Mouse (Mus musculus) spleen, postnatal 14 days (tissue): ENCODE data around the gene Efna5.

ENCODE experiments used
- DNase-seq, 2 experiments: peaks; one replicate each; pipeline ENCODE4 v3.0.0; 2021 to 2022; ENCODE audit warnings: low spot score in 2 of 2

Efna5 gene

DNA sequence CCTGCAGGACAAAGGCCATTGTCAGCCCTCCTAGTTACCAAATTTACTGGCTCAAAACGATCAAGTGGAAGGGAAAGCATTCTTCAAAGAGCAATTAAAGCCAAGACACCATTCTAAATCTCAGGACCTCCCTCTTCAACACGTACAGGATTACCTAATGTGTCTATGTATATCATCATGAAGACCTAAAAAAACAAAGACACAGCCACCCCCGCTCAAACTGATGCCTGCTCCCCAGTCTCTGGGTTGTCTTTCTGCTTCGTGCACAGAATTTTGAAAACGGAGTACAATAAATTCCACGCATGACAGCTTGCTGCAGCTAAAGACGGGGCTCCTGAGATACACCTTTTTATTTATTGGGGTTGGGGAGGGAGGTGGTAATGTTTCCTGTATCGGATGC is 133.7 kb downstream of the Efna5 start:
- DNase-seq, result no peak

DNA sequence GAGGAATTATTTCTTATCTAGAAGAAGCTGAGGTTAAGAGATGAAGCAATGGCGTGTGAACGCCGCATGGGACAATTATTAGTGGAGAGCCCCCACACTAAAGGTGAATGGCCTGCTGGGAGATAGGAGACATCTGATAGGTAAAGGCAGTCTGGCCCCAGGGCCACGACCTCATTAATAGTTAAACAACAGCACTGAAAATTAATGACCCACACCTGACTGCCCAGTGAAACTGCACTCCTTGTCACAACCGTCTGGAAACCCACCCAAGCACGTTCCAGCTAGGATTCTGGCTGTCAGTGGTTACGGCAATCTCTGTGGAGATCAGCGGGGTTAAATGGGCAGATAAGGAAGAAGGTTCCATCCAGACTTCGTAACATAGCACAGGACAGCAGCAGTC is 134.3 kb downstream of the Efna5 start:
- no peak for DNase-seq

DNA sequence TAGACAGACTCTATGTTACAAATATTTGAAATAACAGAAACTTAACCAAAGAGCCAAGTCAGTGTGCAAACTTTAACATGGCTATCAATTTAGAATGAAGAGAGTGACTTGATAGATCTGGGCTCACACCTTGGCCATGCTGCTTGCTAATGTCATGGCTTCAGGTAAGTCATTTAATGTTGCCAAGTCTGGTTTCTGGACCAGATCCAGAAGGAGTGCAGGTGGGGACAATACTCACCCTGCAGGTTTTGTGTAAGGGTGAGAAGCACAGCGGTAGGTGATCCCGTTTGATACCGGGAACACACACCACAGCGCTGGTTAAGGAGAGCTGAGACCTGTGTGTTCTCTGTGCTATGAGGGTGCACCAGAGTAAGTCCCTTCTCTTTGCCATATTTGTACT is 135.8 kb downstream of the Efna5 start:
- no peak for DNase-seq

DNA sequence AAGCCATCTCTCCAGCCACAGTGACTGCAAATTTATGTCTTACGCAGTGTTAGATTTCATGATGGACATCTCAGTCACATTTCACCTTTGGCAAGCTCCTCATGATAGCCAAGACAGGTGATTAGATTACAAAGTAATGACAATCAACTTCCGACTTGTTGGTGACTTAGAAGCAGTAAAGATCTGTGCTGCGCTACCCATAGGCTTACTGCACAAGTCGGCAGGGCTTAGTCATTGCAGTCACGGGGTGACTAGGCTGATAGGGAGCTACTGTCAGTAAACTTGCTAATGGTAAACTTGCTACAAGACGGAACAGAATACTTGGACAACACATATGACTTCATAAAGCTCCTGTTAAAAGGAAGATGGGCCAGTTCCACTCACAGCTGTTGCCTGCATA is 136.9 kb downstream of the Efna5 start:
- no peak for DNase-seq

DNA sequence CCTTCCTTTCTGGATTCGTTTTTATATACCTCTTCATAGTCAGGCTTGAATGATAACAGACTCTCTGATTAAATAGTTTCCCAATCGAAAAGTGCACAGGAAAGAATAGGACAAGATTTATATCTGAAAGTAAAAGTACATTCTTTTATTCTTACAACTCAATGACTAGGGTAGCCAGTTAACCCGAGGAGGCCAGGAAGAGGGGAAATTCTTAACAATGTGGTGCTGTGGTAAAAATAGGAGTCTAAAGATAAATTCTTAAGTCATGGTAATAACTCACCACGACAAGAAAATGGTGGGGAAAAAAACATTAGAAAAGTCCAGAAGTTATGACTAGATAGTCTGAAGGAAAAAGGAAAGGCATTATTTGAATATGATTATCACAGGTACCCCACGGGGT is 139.4 kb downstream of the Efna5 start:
- no peak for DNase-seq

DNA sequence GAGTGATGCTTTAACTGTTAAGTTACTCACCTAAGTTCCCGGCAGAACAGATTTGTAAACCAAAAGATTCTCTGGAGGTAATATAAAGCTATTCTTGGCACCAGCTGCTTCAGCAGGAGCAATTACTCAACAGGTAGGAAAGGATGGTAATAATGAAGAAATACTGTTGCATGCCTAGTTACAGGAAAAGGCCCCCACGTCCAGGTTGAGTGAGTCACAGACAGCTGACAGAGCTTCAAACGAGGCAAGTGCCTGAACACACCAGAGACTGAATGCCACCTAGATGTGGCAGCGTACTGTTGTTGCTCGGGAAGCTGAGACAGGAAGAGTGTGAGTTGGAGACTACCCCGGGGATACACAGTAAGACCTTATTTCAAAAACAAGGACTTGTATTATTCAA is 140.1 kb downstream of the Efna5 start:
- no peak for DNase-seq

DNA sequence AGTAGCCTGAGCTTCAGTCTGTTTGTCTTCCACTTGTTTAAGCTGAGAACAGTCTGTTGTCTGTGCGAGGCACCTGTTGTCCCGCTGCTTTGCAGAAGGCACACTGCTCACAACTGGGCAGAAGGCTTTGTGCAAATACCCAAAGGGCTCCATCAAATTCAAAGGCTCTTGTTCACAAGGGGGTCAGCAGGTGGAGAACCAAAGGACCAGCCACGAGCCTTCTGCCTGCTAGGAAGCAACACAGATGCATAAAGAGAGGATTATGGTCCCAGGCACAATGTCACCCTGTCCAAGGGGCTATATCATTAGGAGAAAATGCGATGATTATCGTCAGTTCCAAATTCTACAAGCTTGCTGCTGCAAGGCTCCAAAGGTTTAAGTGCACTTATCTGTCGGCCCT is 141.1 kb downstream of the Efna5 start:
- no peak for DNase-seq

DNA sequence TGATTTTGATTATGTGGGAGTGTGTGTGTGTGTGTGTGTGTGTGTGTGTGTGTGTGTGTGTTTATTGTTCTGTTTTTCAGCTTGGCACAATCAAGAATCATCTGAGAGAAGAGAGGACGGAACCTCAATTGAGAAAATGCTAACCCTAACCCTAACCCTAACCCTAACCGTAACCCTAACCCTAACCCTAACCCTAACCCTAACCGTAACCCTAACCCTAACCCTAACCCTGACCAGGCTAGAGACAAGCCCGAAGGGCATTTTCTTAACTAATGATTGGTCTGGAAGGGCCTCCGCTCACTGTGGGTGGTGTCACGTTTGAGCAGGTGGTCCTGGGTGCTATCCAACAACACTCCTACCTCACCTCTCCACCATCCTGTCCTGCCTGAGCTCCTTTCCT is 143.7 kb downstream of the Efna5 start:
- DNase-seq, result no peak

DNA sequence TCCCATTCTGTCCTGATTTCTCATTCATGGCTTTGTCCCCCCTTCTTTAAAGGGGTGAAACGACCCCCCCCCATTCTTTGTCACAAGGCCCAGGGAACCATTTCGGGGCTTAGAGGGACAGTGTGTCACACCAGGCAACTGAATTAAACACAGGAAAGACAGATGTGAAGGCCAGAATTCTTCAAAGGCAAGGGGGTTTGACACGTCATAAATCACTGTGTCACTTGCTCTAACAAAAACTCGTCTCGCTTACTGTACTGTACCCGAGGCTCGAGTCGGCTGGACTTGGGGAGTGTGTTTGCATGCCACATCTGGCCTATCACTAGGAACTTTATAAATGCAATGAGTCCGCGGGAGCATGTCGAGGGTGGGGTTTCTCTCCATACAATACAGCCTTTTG is 145.2 kb downstream of the Efna5 start:
- DNase-seq, result no peak

DNA sequence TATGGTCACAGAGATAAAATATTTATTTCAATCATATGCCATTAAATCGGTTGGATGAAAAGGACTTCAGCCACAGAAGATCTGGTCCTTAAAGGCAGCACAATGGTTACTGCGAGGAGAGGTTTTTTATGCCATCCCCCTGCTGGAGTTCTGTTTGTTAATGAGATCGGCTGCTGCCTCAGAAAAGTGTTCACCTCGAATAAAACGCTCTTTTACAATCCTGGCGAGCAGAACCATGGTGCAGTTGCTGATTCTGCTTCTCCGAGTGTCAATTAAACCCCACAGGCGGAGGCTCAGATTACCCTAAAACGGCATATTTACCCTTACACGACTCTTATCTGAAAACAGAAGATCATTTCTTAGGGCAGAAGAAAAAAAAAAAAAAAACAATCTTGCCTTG is 146.2 kb downstream of the Efna5 start:
- DNase-seq, result no peak

DNA sequence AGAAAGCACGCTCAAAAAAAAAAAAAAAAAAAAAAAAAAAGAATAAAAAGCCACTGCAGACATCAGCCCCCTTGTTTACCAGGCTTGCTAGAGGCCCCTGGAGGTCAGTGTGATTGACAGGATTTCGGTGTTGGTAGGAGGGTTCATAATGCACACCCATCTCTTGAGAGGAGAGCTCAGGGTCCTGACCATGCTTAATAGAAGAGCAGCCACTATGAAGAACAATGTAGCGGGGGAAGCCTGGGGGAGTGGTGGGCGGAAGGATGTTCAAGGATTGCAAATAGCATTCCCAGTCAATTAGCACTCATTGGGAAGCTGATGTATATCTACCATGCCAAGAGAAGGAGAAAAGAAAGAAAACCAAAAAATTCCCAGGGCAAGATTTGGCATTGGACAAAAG is 147.1 kb downstream of the Efna5 start:
- DNase-seq, result no peak

DNA sequence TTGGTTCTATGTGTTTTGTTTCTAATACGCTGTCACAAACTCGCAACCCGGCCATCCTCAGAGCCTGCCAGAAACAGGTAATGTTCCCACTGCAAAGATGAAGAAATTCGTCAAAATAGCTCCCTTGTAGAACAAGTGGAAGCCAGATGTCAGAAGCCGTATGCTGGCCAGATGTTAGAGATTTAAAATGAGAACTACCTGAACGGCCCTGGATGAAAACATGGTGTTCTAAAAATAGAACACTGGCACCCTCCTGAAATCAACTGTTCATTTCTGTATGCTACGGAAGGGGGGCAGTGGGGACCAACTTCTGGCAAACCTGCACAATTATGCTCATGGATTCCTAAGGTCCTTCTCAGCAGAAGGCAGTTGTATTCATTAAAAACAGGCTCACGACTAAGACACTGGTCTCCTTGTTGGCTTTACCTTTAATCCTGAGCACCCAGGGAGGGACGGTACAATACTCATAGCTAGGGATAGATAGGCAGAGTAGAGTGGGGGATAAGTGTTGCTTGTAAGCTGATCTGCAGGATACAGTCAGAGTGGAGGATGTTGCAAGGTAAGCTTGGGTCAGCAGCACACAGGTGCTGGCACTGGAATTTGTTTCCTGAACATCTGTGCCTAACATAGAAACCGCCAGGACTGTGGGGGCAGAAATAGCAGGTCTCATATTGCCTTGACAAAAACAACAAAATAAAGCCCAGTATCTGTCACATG is 151.2 kb downstream of the Efna5 start:
- DNase-seq, result no peak

DNA sequence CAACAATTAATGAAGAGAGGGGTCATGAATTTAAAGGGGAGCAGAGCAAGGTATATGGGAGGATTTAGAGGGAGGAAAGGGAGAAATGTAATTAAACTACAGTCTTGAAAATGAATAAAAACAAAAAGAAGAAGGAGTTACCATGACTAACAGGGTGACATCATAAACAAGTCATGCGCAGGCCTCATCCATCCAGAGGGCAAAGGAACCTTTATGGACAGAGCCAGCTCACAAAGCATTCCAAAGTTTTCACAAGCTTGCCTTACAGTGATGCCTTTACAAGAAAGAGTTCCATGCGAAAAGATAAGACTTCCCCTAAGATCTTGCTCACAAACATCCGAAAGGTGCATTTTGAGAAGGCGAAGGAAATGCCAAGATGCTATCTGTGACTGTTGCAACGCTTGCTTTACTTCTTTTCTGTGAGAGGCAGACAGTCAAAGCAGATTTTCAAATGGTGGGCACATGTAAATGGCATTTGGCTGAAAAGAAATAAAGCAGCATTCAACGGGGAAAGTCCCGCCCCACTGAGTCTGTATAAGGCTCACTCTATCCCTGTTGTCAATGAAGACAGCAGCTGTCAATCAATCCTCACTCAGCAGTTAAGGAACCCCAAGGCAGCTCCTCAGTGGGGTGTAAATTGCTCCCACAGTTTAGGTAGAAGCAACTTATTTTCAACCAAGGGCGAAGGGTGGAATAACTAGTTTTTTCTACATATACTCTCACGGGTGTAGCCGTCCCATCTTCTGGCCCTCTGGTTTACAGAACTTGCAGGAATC is 152.8 kb downstream of the Efna5 start:
- no peak for DNase-seq

DNA sequence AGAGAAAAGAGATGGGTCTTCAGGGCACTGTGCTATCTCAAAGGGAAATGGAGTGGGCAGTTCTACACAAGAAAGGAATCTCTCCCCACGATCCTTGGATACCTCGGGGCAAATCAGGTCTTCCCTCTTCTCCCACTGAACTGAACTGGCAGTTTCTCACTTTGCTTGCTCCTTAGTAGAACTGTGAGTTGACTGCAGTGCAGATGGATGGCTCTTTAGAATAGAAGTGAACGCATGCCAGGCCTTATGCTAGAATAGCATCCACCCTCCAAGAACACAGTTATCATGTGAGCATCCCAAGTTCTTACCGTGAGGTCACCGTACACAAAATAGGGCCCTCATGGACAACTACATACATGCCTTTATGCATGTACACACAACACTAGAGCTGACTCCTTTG is 155.0 kb downstream of the Efna5 start:
- no peak for DNase-seq

DNA sequence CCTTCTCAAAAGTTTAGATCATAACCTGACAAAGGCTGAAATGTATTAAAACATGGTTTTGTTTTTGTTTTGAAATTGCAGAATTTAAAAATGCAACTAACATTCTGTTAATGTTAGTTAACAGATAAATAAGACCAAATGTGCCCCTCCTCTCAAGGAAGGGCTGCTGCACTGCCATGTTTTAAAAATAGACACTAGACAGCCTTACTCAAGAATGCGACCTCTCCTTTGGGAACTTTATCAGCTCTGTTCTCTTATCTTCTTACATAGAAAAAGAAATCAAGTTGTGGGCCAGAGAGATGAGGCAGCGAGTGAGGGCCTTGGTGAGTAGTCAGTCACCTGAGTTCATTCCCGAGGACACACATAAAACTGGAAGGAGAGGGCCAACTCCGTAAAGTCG is 158.2 kb downstream of the Efna5 start:
- no peak for DNase-seq

DNA sequence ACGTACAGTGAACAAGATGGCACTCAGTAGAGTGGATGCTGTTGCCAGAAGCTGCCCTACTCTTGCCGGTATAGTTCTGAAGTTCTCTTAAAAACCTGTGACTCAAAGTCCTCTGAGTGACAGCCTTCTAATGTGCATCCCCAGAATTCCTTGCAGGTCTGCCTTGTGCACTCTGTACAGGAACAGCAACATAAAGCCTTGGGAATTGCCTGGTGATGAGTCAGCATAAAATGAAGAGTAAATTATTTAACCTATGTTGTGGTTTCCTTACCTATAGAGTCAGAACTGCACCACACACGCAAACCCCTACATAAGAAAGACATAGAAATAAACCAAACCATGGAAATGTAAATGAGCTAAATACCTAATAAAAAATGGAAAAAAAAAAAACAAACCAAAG is 159.5 kb downstream of the Efna5 start:
- no peak for DNase-seq

DNA sequence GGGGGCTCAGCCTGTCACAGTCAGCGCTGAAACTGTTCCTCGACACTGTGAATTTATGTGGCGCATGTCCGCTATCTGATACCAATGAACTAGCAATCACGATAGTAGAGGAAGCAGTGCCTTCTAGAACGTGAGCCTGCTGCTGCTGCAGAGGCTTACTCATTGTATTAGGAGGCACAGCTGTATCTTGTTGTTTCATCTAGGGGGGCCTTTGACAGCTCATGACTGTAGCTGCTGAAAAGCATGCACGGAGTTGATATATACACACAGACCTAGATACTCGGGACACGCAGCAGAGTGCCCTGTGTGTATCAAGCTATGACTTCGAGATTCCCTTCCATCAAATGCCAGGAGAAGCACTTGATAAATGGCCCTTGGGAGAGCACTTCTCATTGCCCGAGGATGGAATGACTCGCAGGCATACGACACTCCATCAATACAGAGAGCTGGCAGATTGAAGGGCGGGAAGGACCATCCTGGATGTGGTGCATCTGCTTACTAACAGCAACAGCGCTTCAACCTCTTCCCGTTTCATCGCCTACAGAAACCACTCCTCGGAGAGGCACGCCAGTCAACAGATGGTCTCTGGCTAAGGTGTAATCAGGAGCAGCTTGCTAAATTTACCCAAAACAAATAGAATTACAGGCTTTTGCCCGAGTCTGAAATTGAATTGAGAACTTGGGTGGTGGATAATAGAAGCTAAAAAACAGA is 160.2 kb downstream of the Efna5 start:
- DNase-seq, result no peak

DNA sequence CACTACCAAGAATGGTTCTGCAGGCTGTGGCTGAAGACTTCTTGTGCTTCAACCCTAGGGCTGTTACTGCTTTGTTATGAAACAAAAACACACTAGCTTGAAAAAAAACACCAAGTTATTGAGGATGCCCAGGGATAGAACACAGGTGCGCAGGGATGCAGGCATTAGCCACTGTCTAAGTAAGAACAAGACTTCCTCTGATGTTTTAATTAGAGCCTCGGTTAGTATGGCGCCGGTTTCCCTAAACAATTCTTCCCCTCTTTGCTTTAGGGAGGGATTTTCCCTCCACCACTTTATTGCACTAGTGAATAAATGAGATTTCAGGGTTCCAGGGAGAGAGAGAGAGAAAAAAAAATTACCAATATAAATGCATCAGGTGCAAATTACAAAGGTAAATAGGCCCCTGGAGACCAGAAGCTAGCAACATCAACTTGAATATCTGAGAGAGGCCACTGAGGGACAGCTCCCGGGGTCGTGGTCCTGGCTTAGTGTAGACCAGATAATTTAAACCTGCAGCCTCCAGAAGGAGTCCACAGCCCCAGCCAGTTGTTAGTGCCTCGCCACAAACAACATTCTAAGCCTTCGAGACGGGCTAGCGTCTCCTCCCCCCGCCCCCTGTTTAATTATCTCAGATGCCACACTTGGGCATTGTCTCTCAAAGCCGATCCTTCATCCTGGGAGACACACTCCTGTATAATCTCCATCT is 163.5 kb downstream of the Efna5 start:
- DNase-seq, result no peak

DNA sequence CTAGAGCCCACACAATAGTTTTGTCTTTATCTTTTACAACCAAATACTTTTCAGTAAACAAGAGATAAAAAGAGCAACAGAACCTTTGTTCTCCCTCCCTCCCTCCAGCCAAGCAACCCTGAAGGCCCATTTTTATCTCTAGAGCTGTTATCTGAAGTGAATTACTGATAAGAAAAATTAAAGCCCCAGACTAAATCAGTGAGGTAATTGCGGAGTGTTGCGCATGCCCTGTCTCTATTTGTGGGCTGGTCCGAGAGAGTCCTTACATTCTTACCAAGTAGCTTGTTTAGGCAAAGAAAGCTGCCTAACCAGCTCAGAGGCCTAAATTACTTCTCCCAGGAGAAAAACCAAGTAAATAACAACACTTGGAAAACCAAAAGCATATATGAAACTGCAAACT is 167.7 kb downstream of the Efna5 start:
- no peak for DNase-seq

DNA sequence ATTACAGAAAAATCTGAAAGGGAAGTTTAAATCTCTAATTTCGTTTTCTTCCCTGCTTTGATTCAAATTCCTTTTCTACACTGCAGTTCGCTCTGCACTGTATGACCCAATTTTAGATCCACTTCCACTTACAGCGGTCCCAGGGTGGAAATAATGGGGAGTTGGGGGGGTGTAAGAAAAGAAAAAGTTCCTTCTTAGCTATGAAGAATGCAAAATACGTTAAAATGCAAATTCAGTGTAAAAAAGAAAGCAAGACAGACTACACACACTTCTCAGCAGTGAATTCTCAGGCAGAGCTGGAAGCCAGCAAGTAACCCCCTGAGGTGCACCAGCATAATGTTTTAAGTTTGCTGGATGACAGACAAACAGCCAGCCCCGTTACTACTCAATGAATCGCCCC is 174.7 kb downstream of the Efna5 start:
- DNase-seq, result no peak

DNA sequence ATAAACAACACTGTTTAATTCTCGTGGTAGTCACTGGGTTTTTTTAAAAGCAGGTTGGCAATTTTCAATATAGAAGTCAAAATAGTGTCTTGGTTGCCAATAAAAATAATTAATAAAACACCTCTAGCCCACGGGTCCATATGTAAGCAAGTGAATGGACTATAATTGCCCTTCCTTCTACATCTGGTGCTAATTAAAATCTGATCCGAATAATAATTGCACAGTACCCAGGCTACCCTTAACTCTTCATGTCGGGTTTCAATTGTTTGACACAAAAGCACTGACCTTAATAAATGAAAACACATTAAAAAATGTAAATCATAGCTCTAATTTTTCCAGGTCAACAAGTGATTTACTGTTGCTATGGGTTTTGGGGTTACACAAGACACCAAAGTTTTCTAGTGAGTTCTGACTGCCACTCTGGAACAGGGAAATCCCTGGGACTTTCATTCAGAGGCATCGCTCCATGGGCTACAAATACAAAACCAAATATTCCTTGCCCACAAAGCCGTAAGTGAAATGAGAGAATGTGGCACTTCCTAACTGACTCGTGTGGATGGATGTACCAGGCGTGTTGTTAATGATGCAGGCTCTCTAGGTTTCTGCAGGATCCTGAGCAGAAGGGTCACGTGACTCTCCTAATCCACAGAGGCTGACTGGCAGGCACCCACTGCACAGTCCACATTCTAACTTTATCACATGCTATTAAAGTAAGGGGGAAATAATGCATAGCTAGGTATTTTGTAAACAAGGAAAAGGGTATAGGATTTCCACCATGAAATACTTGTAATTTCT is 178.9 kb downstream of the Efna5 start:
- no peak for DNase-seq
